Mouse (Mus musculus): Measurements from ENCODE around the gene Socs2. TPM values are rescaled to one million over a fixed set of nuclear protein-coding genes. Genes with fewer than 3 reads are reported as not detected.
A peak's percentile ranks its signal among the peaks of the same experiment; 100 is the strongest.

Gene Socs2
- polyA plus RNA-seq (2012; rRNA removed), result 36.0 and 50.3 TPM in 2 replicates

DNA sequence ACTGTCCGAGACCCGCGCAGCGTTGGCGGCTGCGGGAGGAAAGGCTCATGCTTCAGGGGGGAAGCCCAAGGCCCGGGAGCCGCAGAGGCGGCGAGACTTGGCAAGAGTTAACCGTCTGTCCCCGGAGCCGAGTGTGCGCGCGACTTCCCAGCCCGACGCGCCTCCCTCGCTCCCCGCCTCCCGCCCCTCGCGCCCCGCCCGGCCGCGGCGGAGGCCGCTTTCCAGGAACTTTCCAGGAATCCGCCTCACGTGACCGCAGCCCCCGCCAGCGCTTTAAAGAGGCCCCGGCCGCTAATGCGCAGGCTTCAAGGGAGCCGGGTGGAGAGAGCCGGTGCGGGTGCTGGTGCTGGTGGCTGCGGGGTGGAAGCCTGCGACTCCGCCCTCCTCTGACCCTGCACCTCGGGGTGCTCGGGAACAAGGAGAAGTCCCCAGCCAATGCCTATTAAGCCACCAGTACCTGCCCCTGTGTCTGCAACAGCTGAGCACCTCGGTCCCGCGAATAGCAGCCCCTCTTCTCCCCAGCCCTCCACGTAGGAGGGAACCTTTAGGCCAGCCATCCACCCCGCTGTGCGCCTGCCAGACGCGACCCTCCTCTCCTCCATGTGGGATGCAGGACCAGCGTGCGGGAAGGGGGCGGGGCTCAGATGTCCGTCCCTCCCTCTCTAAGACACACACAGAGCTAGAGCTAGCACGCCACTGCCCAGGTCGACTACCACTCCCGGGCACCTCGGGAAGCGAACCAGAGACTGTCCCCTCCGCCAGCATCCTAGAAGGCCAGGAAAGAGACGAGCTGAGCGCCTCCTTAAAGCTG is at the start of gene Socs2:
Gene Socs2, minus strand, starts transcription at position 496 of the 811 bp plus-strand sequence.
- DNase-seq (ENCODE audit: low read depth, low spot score), result peak; percentile 75

DNA sequence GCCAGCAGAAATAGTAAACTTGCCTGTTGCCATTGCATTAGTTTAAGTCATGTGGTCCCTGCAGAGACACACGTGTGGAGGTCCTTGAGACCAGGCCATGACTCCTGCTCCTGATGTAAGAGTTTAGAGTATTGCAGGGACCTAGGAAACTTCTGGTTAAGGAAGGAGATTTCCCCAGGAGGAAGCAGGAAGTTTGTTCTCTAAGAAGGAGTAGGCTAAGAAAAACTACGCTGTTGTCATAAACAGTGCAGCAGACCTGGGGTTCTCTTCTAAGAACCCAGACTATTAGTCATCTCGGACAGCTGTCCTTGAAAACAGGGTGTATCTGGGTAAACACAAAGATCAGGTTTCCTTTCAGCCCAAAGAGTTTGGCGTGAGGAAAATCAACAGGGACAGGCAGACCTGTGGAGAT is 48.5 kb upstream of the Socs2 start:
- peak; percentile 42 for DNase-seq (ENCODE audit: low read depth, low spot score)
- WGBS, result 12% methylated on average over 4 of the region's 4 CpGs

More for the DNA sequence above, at the start of gene Socs2:
- WGBS, result under 1% methylated on average over 64 of the region's 66 CpGs

DNA sequence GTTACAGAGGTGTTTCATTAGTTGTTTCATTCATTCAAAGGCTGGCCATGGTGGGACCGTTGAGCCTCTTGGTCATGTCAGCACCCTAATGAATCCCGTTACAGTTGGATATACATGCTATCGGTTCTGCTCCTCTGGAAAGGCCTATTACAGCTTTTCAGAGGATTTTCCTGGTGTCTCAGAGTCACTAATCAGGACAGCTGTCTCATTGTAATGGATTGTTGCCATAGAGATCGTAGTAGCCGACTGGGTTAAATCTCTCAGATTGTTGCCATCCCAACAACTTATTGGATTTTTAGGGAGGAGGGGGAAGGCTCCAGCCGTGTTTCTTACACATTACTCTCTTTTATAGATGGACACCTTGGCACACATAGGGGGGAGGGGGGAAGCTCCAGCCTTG is 47.5 kb upstream of the Socs2 start:
- 89% methylated on average over 6 of the region's 6 CpGs for WGBS

DNA sequence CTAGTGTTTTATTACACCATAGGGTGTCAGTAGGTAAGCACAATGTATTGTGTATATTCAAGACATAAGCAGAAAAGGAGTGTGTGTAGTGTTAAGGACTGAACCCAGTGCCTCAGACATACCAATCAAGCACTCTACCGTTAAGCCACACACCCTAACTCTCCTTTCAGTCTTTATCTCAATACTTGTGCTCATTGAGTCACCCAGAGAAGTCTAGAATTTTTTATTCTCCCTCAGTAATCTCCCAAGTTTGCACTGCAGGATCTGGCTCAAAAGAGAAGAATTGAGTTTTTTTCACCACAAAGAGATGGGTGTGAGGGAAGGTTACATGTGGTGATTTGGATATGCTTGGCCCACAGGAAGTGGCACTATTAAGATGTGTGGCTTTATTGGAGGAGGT is 45.3 kb upstream of the Socs2 start:
- 63% methylated on average over 1 of the region's 1 CpGs for WGBS
- no peak for DNase-seq (ENCODE audit: low read depth, low spot score)

More for the DNA sequence above, 47.5 kb upstream of the Socs2 start:
- no peak for DNase-seq (ENCODE audit: low read depth, low spot score)

DNA sequence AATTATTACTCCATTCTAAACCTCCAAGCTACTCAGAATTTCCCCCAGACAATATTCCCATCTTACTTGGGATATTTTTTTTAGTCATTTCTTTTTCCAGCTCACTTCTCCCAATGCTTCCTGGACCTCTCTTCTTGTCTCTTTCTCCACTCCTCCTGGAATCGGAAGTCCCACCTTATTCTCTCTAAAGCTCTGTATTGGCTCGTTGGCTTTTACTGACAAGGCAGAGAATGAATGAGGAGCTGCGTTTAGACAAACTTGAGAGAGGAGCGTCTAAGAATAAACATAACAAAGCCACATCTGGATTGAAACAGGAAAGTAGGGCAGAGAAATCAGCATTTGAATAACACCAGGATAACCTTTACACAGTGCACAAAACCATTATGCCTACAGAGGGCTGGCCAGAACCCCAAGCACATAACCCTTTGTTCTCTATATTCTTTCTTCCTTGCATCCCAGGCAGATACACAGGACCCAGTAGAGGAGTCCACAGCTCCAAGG is 44.1 kb upstream of the Socs2 start:
- DNase-seq (ENCODE audit: low read depth, low spot score), result no peak
- WGBS, result 74% methylated on average over 4 of the region's 4 CpGs

DNA sequence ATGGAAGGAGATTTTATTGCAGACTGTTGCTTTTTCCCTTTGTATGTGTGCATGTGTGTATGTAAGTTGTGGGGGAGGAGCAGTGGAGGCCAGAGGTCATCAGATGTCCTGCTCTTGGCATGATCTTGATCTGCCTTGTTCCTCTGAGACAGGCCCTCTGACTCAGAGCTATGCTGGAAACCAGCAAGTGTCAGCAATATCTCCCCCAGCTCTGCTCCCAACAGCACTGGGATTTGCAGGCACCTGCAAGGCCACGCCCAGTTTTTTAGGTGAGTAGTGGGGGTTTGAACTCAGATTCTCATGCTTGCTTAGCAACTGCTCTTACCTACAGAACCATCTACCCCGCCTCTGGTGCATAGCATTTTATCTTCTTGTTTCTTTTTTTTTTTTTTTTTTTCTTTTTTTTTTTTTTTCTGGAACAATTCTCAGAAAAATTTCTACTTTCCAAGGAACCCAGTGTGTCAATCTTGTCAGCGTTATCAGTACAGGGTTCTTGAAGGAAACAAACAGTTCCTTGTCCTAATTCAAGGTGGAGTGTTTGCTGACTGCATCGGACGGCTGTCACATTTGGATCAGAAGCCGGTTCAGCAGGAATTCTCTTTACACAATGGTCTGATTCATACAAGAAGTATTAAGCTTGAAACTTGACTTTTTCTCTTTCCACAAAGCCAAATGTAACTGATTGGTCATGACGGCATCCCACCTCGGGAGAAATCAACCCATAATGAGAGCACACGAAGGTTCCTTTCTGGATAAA is 41.2 kb upstream of the Socs2 start:
- DNase-seq (ENCODE audit: low read depth, low spot score), result peak; percentile 33
- WGBS, result 39% methylated on average over 9 of the region's 9 CpGs

DNA sequence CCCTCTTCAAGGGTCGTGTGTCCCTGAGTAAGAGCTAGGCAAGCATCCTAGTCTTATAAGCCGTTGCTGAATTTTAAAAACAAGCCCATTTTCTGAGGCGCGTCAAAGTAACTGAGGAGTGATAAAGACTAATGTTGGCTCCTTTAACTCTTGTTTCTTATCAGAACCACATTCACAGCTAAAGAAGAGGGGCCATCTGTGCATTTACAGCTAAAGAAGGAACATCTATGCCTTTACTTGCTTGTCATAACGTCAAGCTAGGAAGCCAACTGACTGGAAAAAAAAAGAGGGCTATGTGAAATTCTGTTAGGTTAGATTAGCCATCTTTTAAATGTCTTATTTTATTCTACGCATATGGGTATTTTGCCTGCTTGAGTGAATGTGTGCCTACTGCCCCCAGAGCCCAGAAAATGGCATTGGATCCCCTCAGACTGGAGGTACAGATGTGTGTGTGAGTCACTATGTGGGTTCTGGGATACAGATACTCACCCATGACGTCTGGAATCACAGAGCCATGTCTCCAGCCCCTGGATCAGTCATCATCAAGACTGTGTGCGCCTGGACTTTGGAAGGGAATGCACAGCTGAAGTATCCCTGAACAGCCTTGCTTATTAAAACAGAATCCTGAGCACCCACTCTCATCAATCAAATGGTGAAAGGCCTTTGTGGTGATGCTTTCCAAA is 40.5 kb upstream of the Socs2 start:
- no peak for DNase-seq (ENCODE audit: low read depth, low spot score)
- 86% methylated on average over 8 of the region's 8 CpGs for WGBS

DNA sequence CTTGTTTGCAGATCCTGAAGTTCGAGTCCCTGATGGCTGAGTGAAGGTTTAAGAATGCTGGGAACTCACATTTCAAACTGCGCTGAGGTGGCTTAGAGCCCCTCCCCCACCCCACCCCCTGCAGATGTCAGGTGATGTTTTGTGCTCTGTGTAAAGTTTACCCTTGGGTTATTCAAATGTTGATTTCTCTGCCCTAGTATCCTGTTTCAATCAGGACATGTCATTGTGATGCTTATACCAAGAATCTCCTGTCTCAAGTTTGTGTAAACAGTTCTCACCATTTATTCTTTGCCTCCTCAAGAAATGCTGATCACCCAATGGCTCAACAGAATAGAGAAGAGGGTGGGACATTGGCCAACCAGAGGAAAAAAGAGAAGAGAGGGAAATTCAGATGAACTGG is 39.1 kb upstream of the Socs2 start:
- no peak for DNase-seq (ENCODE audit: low read depth, low spot score)
- 68% methylated on average over 2 of the region's 2 CpGs for WGBS

DNA sequence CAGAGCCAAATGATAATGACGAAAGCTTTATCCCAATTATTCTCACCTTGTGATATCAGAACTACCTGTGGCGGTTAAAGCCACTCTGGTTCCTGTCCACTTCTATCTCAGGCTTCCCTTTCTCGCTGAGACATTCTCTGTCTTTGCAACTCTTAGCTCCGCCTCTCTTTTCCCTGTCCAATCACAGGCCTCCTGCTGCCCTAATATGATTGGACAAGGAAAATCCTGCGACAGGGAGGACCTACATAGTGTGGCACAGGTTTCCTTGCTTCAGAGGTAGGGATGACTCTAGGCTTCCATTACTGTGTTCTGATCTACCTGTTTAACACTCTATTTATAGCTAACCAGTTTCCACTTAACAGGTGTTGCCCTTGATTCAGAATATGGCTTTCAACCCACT is 36.3 kb upstream of the Socs2 start:
- DNase-seq (ENCODE audit: low read depth, low spot score), result no peak
- WGBS, result 83% methylated on average over 5 of the region's 5 CpGs

DNA sequence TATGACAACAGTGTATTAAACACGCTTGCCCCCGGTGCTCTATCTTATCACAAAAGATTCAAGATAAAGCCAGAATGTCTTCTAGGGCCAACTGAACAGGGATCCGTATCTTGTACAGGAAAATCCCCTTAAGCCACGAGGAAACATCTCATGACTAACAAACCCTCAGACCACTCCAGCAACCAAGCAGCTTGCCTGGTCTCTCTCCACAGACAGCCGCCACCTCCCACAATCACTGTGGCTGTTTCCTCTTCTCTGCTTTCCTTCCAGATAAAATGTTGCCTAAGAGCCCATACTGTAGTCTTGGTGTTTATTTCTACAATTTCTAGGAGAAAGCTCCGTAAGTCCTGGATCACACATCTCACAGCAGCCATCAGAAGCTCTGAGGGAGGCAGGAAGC is 32.1 kb upstream of the Socs2 start:
- 73% methylated on average over 6 of the region's 6 CpGs for WGBS

DNA sequence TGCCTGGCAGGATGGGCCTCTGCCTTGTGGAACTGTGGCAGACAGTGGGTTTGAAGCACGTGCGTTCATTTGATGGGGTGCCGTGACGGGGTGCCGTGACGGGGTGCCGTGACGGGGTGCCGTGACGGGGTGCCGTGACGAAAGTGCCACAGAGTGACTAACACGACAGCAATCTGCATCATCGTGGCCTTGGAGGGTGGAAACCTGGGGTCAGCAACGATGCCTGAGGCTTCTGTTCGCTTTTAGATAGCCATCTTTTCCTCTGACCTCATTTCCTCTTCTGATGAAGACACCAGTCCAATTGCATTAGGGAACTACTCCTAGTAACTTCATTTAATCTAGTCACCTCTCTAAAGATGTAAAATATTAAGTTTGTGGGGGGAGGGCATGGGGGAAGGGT is 31.0 kb upstream of the Socs2 start:
- no peak for DNase-seq (ENCODE audit: low read depth, low spot score)
- 93% methylated on average over 16 of the region's 16 CpGs for WGBS

More for the DNA sequence above, 32.1 kb upstream of the Socs2 start:
- no peak for DNase-seq (ENCODE audit: low read depth, low spot score)

DNA sequence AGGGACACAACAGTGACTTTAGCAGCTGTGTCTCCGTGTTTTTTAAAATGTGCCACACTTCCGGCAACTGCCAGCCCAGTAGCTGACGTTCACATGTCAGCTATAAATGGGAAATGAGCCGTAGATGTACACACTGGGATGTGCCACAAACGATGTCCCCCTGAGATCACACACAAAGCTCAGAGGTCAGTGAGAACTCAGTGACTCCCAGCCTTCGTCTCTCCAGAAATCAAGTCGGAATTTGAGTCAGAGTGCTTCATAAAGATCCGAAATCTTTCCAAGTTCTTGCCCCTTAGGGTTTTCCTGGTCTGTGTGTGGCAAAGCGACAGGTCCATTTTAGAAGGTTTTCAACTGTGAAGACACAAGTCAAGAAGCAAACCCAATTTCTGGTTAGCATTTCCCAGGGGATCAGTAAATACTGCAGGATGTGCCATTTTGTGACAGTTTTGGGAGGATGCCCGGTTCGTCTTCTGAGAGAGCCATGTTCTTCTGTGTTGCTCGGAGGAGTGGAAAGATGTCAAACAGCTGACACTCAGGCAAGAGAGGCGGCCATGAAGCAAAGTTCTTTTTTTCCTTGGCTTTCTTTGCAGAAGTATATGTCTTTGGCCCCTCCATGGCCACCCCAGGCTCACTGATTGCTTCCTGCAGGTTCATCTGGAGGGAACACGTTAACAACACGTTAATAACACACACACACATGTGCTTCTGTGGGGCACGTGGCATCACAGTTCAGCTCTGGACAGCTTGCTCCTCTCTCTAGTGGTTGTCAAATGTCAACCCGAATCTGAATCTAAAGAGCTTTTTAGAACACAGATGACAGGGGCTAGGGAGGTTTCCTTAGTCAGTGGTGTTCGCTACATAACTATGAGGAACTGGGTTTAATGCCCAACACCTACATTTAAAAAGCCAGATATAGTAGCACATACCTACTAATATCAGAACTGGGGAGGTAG is 28.4 kb upstream of the Socs2 start:
- 78% methylated on average over 18 of the region's 18 CpGs for WGBS
- no peak for DNase-seq (ENCODE audit: low read depth, low spot score)

DNA sequence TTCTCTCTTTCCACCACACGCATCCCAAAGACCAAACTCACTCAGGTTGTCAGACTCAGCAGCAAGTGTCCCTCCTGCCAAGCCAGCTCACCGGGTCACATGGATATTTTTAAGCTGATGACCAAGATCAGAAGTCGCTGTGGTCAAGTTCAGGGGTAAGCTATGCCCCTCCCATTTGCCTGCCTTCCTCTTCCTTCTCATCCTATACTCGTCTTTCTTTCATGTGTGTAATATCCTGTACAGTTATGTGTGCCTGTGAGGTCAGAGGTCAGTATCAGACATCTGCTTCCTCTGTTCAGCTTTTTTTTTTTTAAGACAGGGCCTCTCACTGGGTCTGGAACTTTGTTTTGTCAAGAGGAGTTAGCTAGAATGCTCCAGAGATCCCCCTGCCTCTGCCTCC is 25.4 kb upstream of the Socs2 start:
- WGBS, result 66% methylated on average over 4 of the region's 4 CpGs

DNA sequence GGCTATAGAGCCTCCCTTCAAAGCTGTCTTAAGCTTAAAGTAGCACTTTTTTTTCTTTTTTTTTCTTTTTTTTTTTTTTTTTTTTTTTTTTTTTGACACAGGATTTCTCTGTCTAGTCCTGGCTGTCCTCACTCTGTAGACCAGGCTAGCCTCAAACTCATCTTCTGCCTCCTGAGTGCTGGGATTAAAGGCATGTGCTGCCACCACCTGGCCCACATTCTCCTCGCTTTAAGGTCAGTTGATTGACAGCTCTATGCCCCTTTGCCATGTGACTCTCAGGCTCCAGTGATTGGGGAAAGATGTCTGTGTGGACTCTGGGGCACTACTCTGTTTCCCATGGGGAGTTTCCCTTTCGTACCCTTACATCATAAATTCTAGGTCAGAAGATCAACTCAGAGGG is 23.6 kb upstream of the Socs2 start:
- DNase-seq (ENCODE audit: low read depth, low spot score), result no peak

More for the DNA sequence above, 25.4 kb upstream of the Socs2 start:
- no peak for DNase-seq (ENCODE audit: low read depth, low spot score)

DNA sequence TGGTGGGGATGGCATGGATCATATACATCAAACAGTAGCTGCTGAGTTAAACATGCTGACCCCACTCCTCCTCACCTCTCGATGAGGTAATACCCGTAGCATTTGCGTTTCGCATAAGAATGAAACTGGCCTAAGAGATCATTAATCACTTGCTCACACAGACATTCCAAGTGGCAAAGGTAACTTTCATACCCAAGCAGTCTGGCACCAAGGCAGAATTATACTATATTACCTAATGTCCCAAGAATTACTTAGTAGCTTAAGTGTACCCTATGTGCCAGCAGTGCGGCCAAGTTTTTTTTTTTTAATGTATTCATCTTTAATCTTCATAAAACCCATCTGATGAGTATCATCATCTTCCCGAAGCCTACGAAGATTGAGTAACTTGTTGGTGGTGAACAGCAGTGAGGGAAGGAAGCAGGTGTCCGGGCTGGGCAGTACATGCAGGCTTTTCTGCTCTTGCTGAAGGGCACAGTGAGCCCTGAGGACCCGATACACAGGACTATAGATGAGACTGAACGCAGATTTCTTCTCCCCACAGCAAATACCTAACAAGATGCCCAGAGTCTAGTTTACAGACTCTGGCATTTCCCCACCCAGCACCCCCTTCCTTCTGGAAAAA is 22.8 kb upstream of the Socs2 start:
- 91% methylated on average over 10 of the region's 10 CpGs for WGBS
- no peak for DNase-seq (ENCODE audit: low read depth, low spot score)

More for the DNA sequence above, 23.6 kb upstream of the Socs2 start:
- 54% methylated on average over 2 of the region's 2 CpGs for WGBS

DNA sequence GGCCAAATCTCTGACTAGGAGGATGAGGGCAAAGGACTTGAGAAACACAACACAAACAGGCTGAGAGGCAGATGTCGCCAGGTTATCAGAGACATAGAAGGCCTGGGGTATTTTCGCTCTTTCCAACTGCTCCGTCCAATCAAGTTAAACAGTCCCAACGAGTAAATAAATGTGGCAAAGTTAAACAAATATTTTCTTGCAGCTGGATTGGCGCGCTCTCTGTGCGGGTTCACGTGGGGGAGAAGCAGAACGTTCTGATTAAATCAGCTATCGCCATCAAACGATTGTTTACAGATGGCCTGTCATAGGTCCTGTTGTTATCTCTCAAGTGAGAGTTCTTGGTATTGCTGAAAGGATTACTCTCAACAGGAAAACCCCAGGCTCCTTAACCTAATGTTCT is 22.0 kb upstream of the Socs2 start:
- no peak for DNase-seq (ENCODE audit: low read depth, low spot score)
- WGBS, result 24% methylated on average over 11 of the region's 11 CpGs

DNA sequence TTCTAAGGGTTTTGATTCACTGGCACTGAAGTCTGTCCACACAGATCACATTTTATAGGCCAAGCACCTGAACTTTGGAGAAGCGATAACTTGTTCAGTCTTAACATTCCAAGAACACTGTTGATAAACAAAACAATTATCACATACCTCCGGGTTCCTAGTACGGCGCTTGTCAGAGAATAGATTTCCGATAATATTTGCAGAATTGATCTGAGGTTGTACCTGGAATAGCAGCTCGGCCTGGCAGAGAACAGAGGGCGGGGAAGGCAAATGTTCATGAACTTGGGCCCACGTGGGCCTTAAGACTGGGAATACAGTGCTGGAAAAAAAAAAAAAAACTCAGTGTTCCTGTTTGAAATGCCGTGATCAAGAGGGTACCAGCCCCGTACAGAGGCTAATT is 13.3 kb upstream of the Socs2 start:
- 81% methylated on average over 10 of the region's 10 CpGs for WGBS
- no peak for DNase-seq (ENCODE audit: low read depth, low spot score)

DNA sequence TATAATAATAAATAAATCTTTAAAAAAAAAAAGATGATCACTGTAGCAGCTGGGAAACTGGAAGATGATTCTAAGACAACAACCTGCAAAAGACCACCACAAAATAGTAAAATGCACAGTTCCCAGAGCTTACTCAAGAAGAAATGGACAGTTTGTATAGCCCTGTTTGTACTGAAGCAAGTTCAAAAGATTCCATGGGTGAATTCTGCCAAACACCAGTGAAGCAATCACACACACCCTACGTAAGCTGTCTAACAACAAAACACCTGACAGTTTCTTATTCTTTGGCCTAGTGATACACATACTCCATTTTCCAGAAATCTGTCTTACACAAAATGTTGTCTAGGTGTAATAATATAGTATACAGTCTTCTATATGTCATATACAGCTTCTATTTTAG is 12.1 kb upstream of the Socs2 start:
- DNase-seq (ENCODE audit: low read depth, low spot score), result no peak

More for the DNA sequence above, 12.1 kb upstream of the Socs2 start:
- 96% methylated on average over 1 of the region's 1 CpGs for WGBS
